In genomic region chr6:116386506-116386905, GRCm38 (mm10) we compare ENCODE assay signal across 22 mouse cellular contexts. TPM values are rescaled to one million over a fixed set of nuclear protein-coding genes. Genes with fewer than 3 reads are reported as not detected.
DNase-seq lines count a peak whose midpoint lies in the region; ATAC-seq and TF ChIP-seq lines count a peak whose summit lies in the region.
"Had no signal": no experiment of that assay in that cellular context is flagged by ENCODE, and none has a peak within 500 bp of the region (broad histone marks: within the 10 kb centered on the region; RNA-seq: fewer than 3 reads in every experiment).

No protein-coding gene starts in this region.

- no peak overlapping the region for H3K4me3 ChIP-seq in hindbrain, embryonic 12.5 days
- no peak overlapping the region for H3K4me3 ChIP-seq in hindbrain, postnatal 0 days (ENCODE audit: low read length)
- no peak overlapping the region for H3K4me3 ChIP-seq in midbrain, embryonic 10.5 days
- H3K4me3 ChIP-seq in midbrain, embryonic 11.5 days (ENCODE audit: low read depth, low read length), result no peak overlapping the region
- H3K4me3 ChIP-seq in hindbrain, embryonic 16.5 days (ENCODE audit: low read length), result no peak overlapping the region
- H3K4me3 ChIP-seq in neural tube, embryonic 14.5 days (ENCODE audit: low read depth, low read length), result no peak overlapping the region
- no peak overlapping the region for H3K4me3 ChIP-seq in forebrain, embryonic 10.5 days
- H3K4me3 ChIP-seq: embryonic facial prominence, embryonic 15.5 days; gastrocnemius, adult 2 months; limb, embryonic 10.5 days had no signal

- TF ChIP-seq CTCF in hindbrain, postnatal 0 days (IDR thresholded peaks at IDR 0.05; ENCODE audit: low read depth), result no peak

- peak overlapping the region; percentile 20; the same call in 1 of the 2 replicates for H3K4me2 ChIP-seq in hindbrain, embryonic 12.5 days (replicated peaks)
- H3K4me2 ChIP-seq in hindbrain, postnatal 0 days (ENCODE audit: low read depth, low read length), result no peak overlapping the region
- H3K4me2 ChIP-seq in midbrain, embryonic 11.5 days, result no peak overlapping the region
- peak overlapping the region; percentile 38 for H3K4me2 ChIP-seq in hindbrain, embryonic 16.5 days (ENCODE audit: low read length)
- H3K4me2 ChIP-seq in neural tube, embryonic 14.5 days (ENCODE audit: low read depth, low read length), result peak overlapping the region; percentile 40; the same call in 1 of the 2 replicates
- H3K4me2 ChIP-seq: embryonic facial prominence, embryonic 15.5 days; heart, embryonic 11.5 days had no signal

- WGBS in hindbrain, embryonic 12.5 days, result 38% methylated on average over 3 of the region's 3 CpGs
- 30% methylated on average over 3 of the region's 3 CpGs for WGBS in hindbrain, postnatal 0 days
- WGBS in midbrain, embryonic 10.5 days, result 71% methylated on average over 3 of the region's 3 CpGs
- 68% methylated on average over 3 of the region's 3 CpGs for WGBS in midbrain, embryonic 11.5 days
- 33% methylated on average over 3 of the region's 3 CpGs for WGBS in hindbrain, embryonic 16.5 days
- 15% methylated on average over 3 of the region's 3 CpGs for WGBS in neural tube, embryonic 14.5 days
- WGBS in forebrain, embryonic 10.5 days, result 72% methylated on average over 3 of the region's 3 CpGs

- H3K36me3 ChIP-seq in hindbrain, embryonic 12.5 days, result no peaks in the 10 kb centered on the region
- no peaks in the 10 kb centered on the region for H3K36me3 ChIP-seq in hindbrain, postnatal 0 days (ENCODE audit: insufficient read depth, low read length)
- H3K36me3 ChIP-seq in midbrain, embryonic 10.5 days, result no peaks in the 10 kb centered on the region
- no peaks in the 10 kb centered on the region for H3K36me3 ChIP-seq in midbrain, embryonic 11.5 days (ENCODE audit: control insufficient read depth, insufficient read depth, low read length)
- H3K36me3 ChIP-seq in hindbrain, embryonic 16.5 days (ENCODE audit: control insufficient read depth, insufficient read depth, low read length), result no peaks in the 10 kb centered on the region
- no peaks in the 10 kb centered on the region for H3K36me3 ChIP-seq in neural tube, embryonic 14.5 days (ENCODE audit: control insufficient read depth, insufficient read depth, low read length)
- no peaks in the 10 kb centered on the region for H3K36me3 ChIP-seq in forebrain, embryonic 10.5 days (replicated peaks)
- H3K36me3 ChIP-seq: embryonic facial prominence, embryonic 15.5 days; limb, embryonic 10.5 days had no signal

- 0 out of 2 replicates have a peak overlapping the region, but pooled peaks have one; percentile 46 for H3K27ac ChIP-seq in hindbrain, embryonic 12.5 days
- no peak overlapping the region for H3K27ac ChIP-seq in hindbrain, postnatal 0 days
- H3K27ac ChIP-seq in midbrain, embryonic 10.5 days (replicated peaks), result peak overlapping the region; percentile 68; the same call in 1 of the 2 replicates
- H3K27ac ChIP-seq in midbrain, embryonic 11.5 days (ENCODE audit: low read depth, low read length), result no peak overlapping the region
- no peak overlapping the region; the same call in 1 of the 2 replicates for H3K27ac ChIP-seq in hindbrain, embryonic 16.5 days (ENCODE audit: low read depth, low read length)
- peak overlapping the region; percentile 49; the same call in 1 of the 2 replicates for H3K27ac ChIP-seq in neural tube, embryonic 14.5 days (ENCODE audit: low read depth, low read length)
- no peak overlapping the region for H3K27ac ChIP-seq in forebrain, embryonic 10.5 days
- H3K27ac ChIP-seq: embryonic facial prominence, embryonic 15.5 days; gastrocnemius, adult 2 months; limb, embryonic 10.5 days had no signal

- H3K4me1 ChIP-seq in hindbrain, embryonic 12.5 days, result peaks cover 17% of the 10 kb centered on the region
- peaks cover 14% of the 10 kb centered on the region; the same call in 1 of the 2 replicates for H3K4me1 ChIP-seq in hindbrain, postnatal 0 days (ENCODE audit: insufficient read depth, low read length)
- peaks cover 19% of the 10 kb centered on the region for H3K4me1 ChIP-seq in midbrain, embryonic 10.5 days
- H3K4me1 ChIP-seq in midbrain, embryonic 11.5 days (ENCODE audit: control insufficient read depth, insufficient read depth, low read length), result peaks cover 14% of the 10 kb centered on the region
- H3K4me1 ChIP-seq in hindbrain, embryonic 16.5 days (ENCODE audit: control insufficient read depth, insufficient read depth, low read depth, low read length), result peaks cover 19% of the 10 kb centered on the region
- peaks cover 17% of the 10 kb centered on the region for H3K4me1 ChIP-seq in neural tube, embryonic 14.5 days (ENCODE audit: control insufficient read depth, insufficient read depth, low read length)
- H3K4me1 ChIP-seq in forebrain, embryonic 10.5 days, result peaks cover 17% of the 10 kb centered on the region

- no peak overlapping the region; the same call in 1 of the 2 replicates for H3K9ac ChIP-seq in hindbrain, embryonic 12.5 days
- no peak overlapping the region for H3K9ac ChIP-seq in hindbrain, postnatal 0 days (replicated peaks; ENCODE audit: low read length)
- H3K9ac ChIP-seq in midbrain, embryonic 11.5 days (ENCODE audit: low read length), result no peak overlapping the region
- H3K9ac ChIP-seq in hindbrain, embryonic 16.5 days (ENCODE audit: low read depth, low read length), result no peak overlapping the region
- peak overlapping the region; percentile 34; the same call in 1 of the 2 replicates for H3K9ac ChIP-seq in neural tube, embryonic 14.5 days (replicated peaks; ENCODE audit: low read depth, low read length)
- H3K9ac ChIP-seq: embryonic facial prominence, embryonic 15.5 days; forebrain, postnatal 0 days had no signal

- ATAC-seq in hindbrain, embryonic 12.5 days (ENCODE audit: low FRiP score), result no peak
- ATAC-seq in hindbrain, postnatal 0 days, result no peak
- ATAC-seq in midbrain, embryonic 11.5 days (ENCODE audit: low FRiP score), result no peak
- ATAC-seq in hindbrain, embryonic 16.5 days, result no peak
- ATAC-seq in neural tube, embryonic 14.5 days (ENCODE audit: low read depth), result no peak
- ATAC-seq: inflammation-experienced regulatory T-cells, adult 6 months had no signal

- no peaks in the 10 kb centered on the region for H3K9me3 ChIP-seq in hindbrain, embryonic 12.5 days (replicated peaks)
- no peaks in the 10 kb centered on the region for H3K9me3 ChIP-seq in hindbrain, postnatal 0 days (ENCODE audit: low read length)
- no peaks in the 10 kb centered on the region for H3K9me3 ChIP-seq in midbrain, embryonic 10.5 days (replicated peaks)
- no peaks in the 10 kb centered on the region for H3K9me3 ChIP-seq in midbrain, embryonic 11.5 days (ENCODE audit: control insufficient read depth, low read length)
- no peaks in the 10 kb centered on the region for H3K9me3 ChIP-seq in hindbrain, embryonic 16.5 days (ENCODE audit: control insufficient read depth, low read length)
- no peaks in the 10 kb centered on the region for H3K9me3 ChIP-seq in neural tube, embryonic 14.5 days (ENCODE audit: control insufficient read depth, low read length)
- no peaks in the 10 kb centered on the region for H3K9me3 ChIP-seq in forebrain, embryonic 10.5 days
- H3K9me3 ChIP-seq: embryonic facial prominence, embryonic 15.5 days; limb, embryonic 10.5 days had no signal

- no peak for DNase-seq in hindbrain, postnatal 0 days (ENCODE audit: low spot score)
- no peak for DNase-seq in midbrain, embryonic 10.5 days (ENCODE audit: low spot score)
- DNase-seq in midbrain, embryonic 11.5 days (ENCODE audit: low spot score, missing footprints), result no peak
- DNase-seq in thymus, adult 18-20 months, result no peak
- DNase-seq in forebrain, embryonic 10.5 days (ENCODE audit: extremely low spot score, low spot score), result no peak
- DNase-seq: adrenal gland, postnatal 25 days; cerebellum, adult 11-12 months; cerebellum, postnatal 36 days; forebrain, postnatal 0 days; gastrocnemius, adult 2 months; heart, postnatal 14 days; lung, adult 18-20 months; lung, postnatal 14 days; right cerebral cortex, adult 18-20 months had no signal

- no peaks in the 10 kb centered on the region for H3K27me3 ChIP-seq in hindbrain, embryonic 12.5 days
- H3K27me3 ChIP-seq in hindbrain, postnatal 0 days (ENCODE audit: insufficient read depth, low read length), result no peaks in the 10 kb centered on the region
- H3K27me3 ChIP-seq in midbrain, embryonic 10.5 days (ENCODE audit: low read depth, poor library complexity, severe bottlenecking), result no peaks in the 10 kb centered on the region
- H3K27me3 ChIP-seq in midbrain, embryonic 11.5 days (ENCODE audit: control insufficient read depth, insufficient read depth, low read length), result no peaks in the 10 kb centered on the region
- H3K27me3 ChIP-seq in hindbrain, embryonic 16.5 days (replicated peaks; ENCODE audit: control insufficient read depth, insufficient read depth, low read length), result no peaks in the 10 kb centered on the region
- no peaks in the 10 kb centered on the region for H3K27me3 ChIP-seq in neural tube, embryonic 14.5 days (ENCODE audit: control insufficient read depth, insufficient read depth, low read length)
- H3K27me3 ChIP-seq in forebrain, embryonic 10.5 days (ENCODE audit: poor library complexity, severe bottlenecking), result no peaks in the 10 kb centered on the region
- H3K27me3 ChIP-seq: CH12.LX; embryonic facial prominence, embryonic 15.5 days had no signal

RNA-seq across cellular contexts. Expression of gene March8, which starts 48.7 kb away (rescaled TPM):
- 65.0 and 68.5 TPM in 2 replicates for polyA plus RNA-seq in hindbrain, embryonic 12.5 days (2016; fragmentation: Nextera tagmentation; extraction: Ambion mirVana)
- 116 and 118 TPM in 2 replicates for total RNA-seq in hindbrain, postnatal 0 days (2014; rRNA removed)
- polyA plus RNA-seq in hindbrain, postnatal 0 days (2015; fragmentation: Nextera tagmentation; extraction: Ambion mirVana), result 38.8 and 40.0 TPM in 2 replicates
- 27.7 and 33.7 TPM in 2 replicates for polyA plus RNA-seq in midbrain, embryonic 10.5 days (2016; fragmentation: Nextera tagmentation; extraction: Ambion mirVana)
- 35.3 and 37.4 TPM in 2 replicates for polyA plus RNA-seq in midbrain, embryonic 11.5 days (2014; fragmentation: Nextera tagmentation; extraction: Ambion mirVana)
- 58.0 and 63.4 TPM in 2 replicates for polyA plus RNA-seq in hindbrain, embryonic 16.5 days (2015; fragmentation: Nextera tagmentation; extraction: Ambion mirVana)
- 64.0 and 72.8 TPM in 2 replicates for polyA plus RNA-seq in neural tube, embryonic 14.5 days (2014; fragmentation: Nextera tagmentation; extraction: Ambion mirVana)
- polyA plus RNA-seq in forebrain, embryonic 10.5 days (2016; fragmentation: Nextera tagmentation; extraction: Ambion mirVana), result 25.3 TPM in 2 replicates

Comparison
In these comparisons a context has a peak if more than half of its experiments do, and no peak if none do; other contexts are left out.
1. H3K27ac ChIP-seq: peak in hindbrain, embryonic 12.5 days (single experiment), midbrain, embryonic 10.5 days (single experiment) and neural tube, embryonic 14.5 days (single experiment); none in hindbrain, postnatal 0 days (single experiment), midbrain, embryonic 11.5 days (single experiment), hindbrain, embryonic 16.5 days (single experiment) and forebrain, embryonic 10.5 days (single experiment).
2. H3K4me2 ChIP-seq: peak in hindbrain, embryonic 12.5 days (single experiment), hindbrain, embryonic 16.5 days (single experiment) and neural tube, embryonic 14.5 days (single experiment); none in hindbrain, postnatal 0 days (single experiment) and midbrain, embryonic 11.5 days (single experiment).